Comparison of ENCODE assay signal across 11 mouse cellular contexts in the genomic region with DNA sequence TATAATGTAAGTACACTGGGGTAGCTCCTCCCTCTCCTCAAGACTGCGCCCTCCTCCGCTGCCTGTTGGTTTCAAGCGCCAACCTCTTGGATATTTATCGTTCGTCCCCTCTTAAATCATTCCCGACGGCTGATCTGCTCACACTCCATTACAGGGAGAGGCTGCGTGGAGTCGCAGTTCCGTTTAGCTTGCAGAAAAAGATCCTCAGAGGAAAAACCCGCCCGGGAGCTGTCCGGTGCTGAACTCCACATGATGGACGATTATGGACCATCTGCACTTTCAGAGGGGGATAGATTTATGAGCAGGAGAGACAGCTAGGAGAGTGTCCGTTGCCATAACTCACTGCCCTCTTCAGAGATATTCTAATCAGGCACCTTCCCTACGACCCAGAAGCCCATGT.
A peak's percentile ranks its signal among the peaks of the same experiment; 100 is the strongest.
DNase-seq lines count a peak whose midpoint lies in the region; ATAC-seq and TF ChIP-seq lines count a peak whose summit lies in the region.
"Had no signal": no experiment of that assay in that cellular context is flagged by ENCODE, and none has a peak within 500 bp of the region (broad histone marks: within the 10 kb centered on the region; RNA-seq: fewer than 3 reads in every experiment).

No protein-coding gene starts in this region.

- ATAC-seq in kidney, embryonic 15.5 days (replicated peaks; ENCODE audit: low FRiP score): no peak
- ATAC-seq in liver, embryonic 11.5 days (replicated peaks; ENCODE audit: low FRiP score): no peak
- no peak for ATAC-seq in frontal cortex, adult (ENCODE audit: low TSS enrichment)

- no peaks in the 10 kb centered on the region for H3K9me3 ChIP-seq in kidney, embryonic 15.5 days (replicated peaks)
- H3K9me3 ChIP-seq in ES-E14 (ENCODE audit: control insufficient read depth, insufficient read depth, low read depth, low read length): no peaks in the 10 kb centered on the region
- H3K9me3 ChIP-seq in liver, embryonic 11.5 days (ENCODE audit: control insufficient read depth, low read length): no peaks in the 10 kb centered on the region
- H3K9me3 ChIP-seq: embryonic facial prominence, embryonic 15.5 days; liver, embryonic 15.5 days had no signal

- no peak overlapping the region for H3K27ac ChIP-seq in kidney, embryonic 15.5 days
- no peak overlapping the region for H3K27ac ChIP-seq in ES-E14 (ENCODE audit: insufficient read depth, low read depth, low read length, poor library complexity, severe bottlenecking)
- H3K27ac ChIP-seq in liver, embryonic 11.5 days (ENCODE audit: low read depth, low read length): no peak overlapping the region
- H3K27ac ChIP-seq: embryonic facial prominence, embryonic 15.5 days; liver, embryonic 15.5 days had no signal

- no peaks in the 10 kb centered on the region for H3K4me1 ChIP-seq in kidney, embryonic 15.5 days
- H3K4me1 ChIP-seq in ES-E14 (ENCODE audit: control insufficient read depth in 2 of 2, insufficient read depth in 2 of 2, low read length in 2 of 2, poor library complexity in 1 of 2): no peaks in the 10 kb centered on the region
- H3K4me1 ChIP-seq in liver, embryonic 11.5 days (replicated peaks; ENCODE audit: control insufficient read depth, insufficient read depth, low read length): no peaks in the 10 kb centered on the region
- H3K4me1 ChIP-seq: embryonic facial prominence, embryonic 15.5 days; liver, embryonic 15.5 days had no signal

- WGBS in kidney, embryonic 15.5 days: 5% methylated on average over 16 of the region's 16 CpGs
- WGBS in liver, embryonic 11.5 days: 18% methylated on average over 16 of the region's 16 CpGs

- in situ Hi-C loops in ES-E14 (cut with MboI; ENCODE audit: low sequenced_read_pairs in 2 of 2, unreplicated experiment in 2 of 2): no loop called here

- no peak overlapping the region for H3K9ac ChIP-seq in kidney, embryonic 15.5 days
- H3K9ac ChIP-seq in ES-E14 (ENCODE audit: insufficient read depth, low read depth, low read length, poor library complexity, severe bottlenecking): no peak overlapping the region
- H3K9ac ChIP-seq in liver, embryonic 11.5 days (ENCODE audit: low read depth, low read length): no peak overlapping the region
- H3K9ac ChIP-seq: embryonic facial prominence, embryonic 15.5 days; liver, embryonic 15.5 days had no signal

- H3K36me3 ChIP-seq in kidney, embryonic 15.5 days: no peaks in the 10 kb centered on the region
- H3K36me3 ChIP-seq in ES-E14 (ENCODE audit: control insufficient read depth, insufficient read depth, low read length, poor library complexity, severe bottlenecking): no peaks in the 10 kb centered on the region
- H3K36me3 ChIP-seq in liver, embryonic 11.5 days (ENCODE audit: control insufficient read depth, insufficient read depth, low read length): no peaks in the 10 kb centered on the region
- H3K36me3 ChIP-seq: embryonic facial prominence, embryonic 15.5 days; liver, embryonic 15.5 days had no signal

- H3K4me3 ChIP-seq in kidney, embryonic 15.5 days (replicated peaks): no peak overlapping the region
- H3K4me3 ChIP-seq in ES-E14 (ENCODE audit: insufficient read depth in 1 of 2, low read depth in 1 of 2, low read length in 2 of 2, poor library complexity in 1 of 2, severe bottlenecking in 1 of 2): no peak overlapping the region; a peak in 1 of 4 replicates
- H3K4me3 ChIP-seq in liver, embryonic 11.5 days (ENCODE audit: low read depth, low read length): no peak overlapping the region
- H3K4me3 ChIP-seq: embryonic facial prominence, embryonic 15.5 days; liver, embryonic 15.5 days had no signal

- H3K27me3 ChIP-seq in kidney, embryonic 15.5 days: peaks cover 51% of the 10 kb centered on the region
- no peaks in the 10 kb centered on the region for H3K27me3 ChIP-seq in liver, embryonic 11.5 days (replicated peaks; ENCODE audit: control insufficient read depth, insufficient read depth, low read length)
- H3K27me3 ChIP-seq: liver, embryonic 15.5 days had no signal

- no peak overlapping the region for H3K4me2 ChIP-seq in kidney, embryonic 15.5 days
- H3K4me2 ChIP-seq in liver, embryonic 11.5 days: no peak overlapping the region
- H3K4me2 ChIP-seq: embryonic facial prominence, embryonic 15.5 days; liver, embryonic 15.5 days had no signal

- DNase-seq in kidney, postnatal 14 days: peak; percentile 16
- peak; percentile 40 for DNase-seq in ES-E14 (ENCODE audit: low read depth, low spot score)
- DNase-seq in c-Kit-positive CD71-negative TER-119-negative erythroid progenitor cells, embryonic 14.5 days (ENCODE audit: low read depth): peak; percentile 4
- DNase-seq in liver, embryonic 11.5 days (ENCODE audit: low spot score): peak; percentile 43
- no peak for DNase-seq in adrenal gland, postnatal 4 days (ENCODE audit: low spot score in 2 of 2)
- no peak for DNase-seq in cerebellum, adult 9-10 months
- DNase-seq: right cerebral cortex, postnatal 4 days had no signal

TF ChIP-seq in ES-E14, 5 proteins besides CTCF, POLR2A, EP300 and RAD21:
- TF ChIP-seq CHD2 (IDR thresholded peaks at IDR 0.05; ENCODE audit: low read depth, low read length) (no peak), MAFK (IDR thresholded peaks at IDR 0.05; ENCODE audit: insufficient read depth, low read depth, low read length) (peak; percentile 79)

Comparison
In these comparisons a context has a peak if more than half of its experiments do, and no peak if none do; other contexts are left out.
1. DNase-seq: peak in kidney, postnatal 14 days (single experiment), ES-E14 (single experiment), c-Kit-positive CD71-negative TER-119-negative erythroid progenitor cells, embryonic 14.5 days (single experiment) and liver, embryonic 11.5 days (single experiment); none in adrenal gland, postnatal 4 days (0 of 2) and cerebellum, adult 9-10 months (single experiment).